Mouse (Mus musculus): ENCODE data around the gene Unc93b1. TPM values are rescaled to one million over a fixed set of nuclear protein-coding genes. Genes with fewer than 3 reads are reported as not detected.

Gene Unc93b1
- polyA plus RNA-seq, 1 experiment = 93.7 TPM

- no peak for DNase-seq (ENCODE audit: low read depth)
These were observed 48.7 kb downstream of the Unc93b1 start for GRCm38 (mm10) chr19:3983527-3984200.

- DNase-seq (ENCODE audit: low read depth) = no peak
These were observed 50.3 kb downstream of the Unc93b1 start for GRCm38 (mm10) chr19:3985261-3985681.

- DNase-seq (ENCODE audit: low read depth) = no peak
These were observed 51.3 kb downstream of the Unc93b1 start, which contains the start of gene Acy3 for GRCm38 (mm10) chr19:3986334-3986733. Acy3 (plus strand) TSS chr19:3986570.

- no peak for DNase-seq (ENCODE audit: low read depth)
These were observed 53.1 kb downstream of the Unc93b1 start for GRCm38 (mm10) chr19:3988066-3988465.

- no peak for DNase-seq (ENCODE audit: low read depth)
These were observed 53.8 kb downstream of the Unc93b1 start for GRCm38 (mm10) chr19:3988750-3989149.

GRCm38 (mm10) chr19:3990804-3991203 is 55.8 kb downstream of the Unc93b1 start:
- no peak for DNase-seq (ENCODE audit: low read depth)

GRCm38 (mm10) chr19:3991562-3991961 is 56.6 kb downstream of the Unc93b1 start:
- DNase-seq (ENCODE audit: low read depth) = no peak

GRCm38 (mm10) chr19:3991966-3992365 is 57.0 kb downstream of the Unc93b1 start:
- DNase-seq (ENCODE audit: low read depth) = no peak

GRCm38 (mm10) chr19:3992416-3992815 is 57.4 kb downstream of the Unc93b1 start, which contains the start of gene Tbx10:
Tbx10 (plus strand) TSS chr19:3992752.
- DNase-seq (ENCODE audit: low read depth) = no peak

- DNase-seq (ENCODE audit: low read depth) = no peak
These were observed 59.9 kb downstream of the Unc93b1 start for GRCm38 (mm10) chr19:3994932-3995331.

GRCm38 (mm10) chr19:3995505-3995904 is 60.5 kb downstream of the Unc93b1 start:
- DNase-seq (ENCODE audit: low read depth) = no peak

- DNase-seq (ENCODE audit: low read depth) = no peak
These were observed 61.1 kb downstream of the Unc93b1 start for GRCm38 (mm10) chr19:3996106-3996505.

GRCm38 (mm10) chr19:3996747-3997146 is 61.8 kb downstream of the Unc93b1 start:
- no peak for DNase-seq (ENCODE audit: low read depth)

- DNase-seq (ENCODE audit: low read depth) = no peak
These were observed 62.2 kb downstream of the Unc93b1 start for GRCm38 (mm10) chr19:3997231-3997630.

GRCm38 (mm10) chr19:3998335-3998734 is 63.3 kb downstream of the Unc93b1 start:
- DNase-seq (ENCODE audit: low read depth) = no peak

Other genes starting within 250 kb of the Unc93b1 start
- 44.1 and 65.8 TPM in 2 replicates for gene Lrp5, start 248.6 kb upstream of the Unc93b1 start, polyA plus RNA-seq (2012; rRNA removed)
- gene 1810055G02Rik, start 226.9 kb upstream of the Unc93b1 start, polyA plus RNA-seq (2012; rRNA removed) = 48.9 and 69.4 TPM in 2 replicates
- 14.9 and 21.8 TPM in 2 replicates for gene Kmt5b, start 167.8 kb upstream of the Unc93b1 start, polyA plus RNA-seq (2012; rRNA removed)
- 53.3 and 55.9 TPM in 2 replicates for gene Chka, start 83.4 kb upstream of the Unc93b1 start, polyA plus RNA-seq (2012; rRNA removed)
- gene Tcirg1, start 28.1 kb upstream of the Unc93b1 start, polyA plus RNA-seq (2012; rRNA removed) = 61.0 and 75.4 TPM in 2 replicates
- gene Ndufs8, start 22.4 kb upstream of the Unc93b1 start, polyA plus RNA-seq (2012; rRNA removed) = 225 and 260 TPM in 2 replicates
- gene Aldh3b1, start 5.4 kb upstream of the Unc93b1 start, polyA plus RNA-seq (2012; rRNA removed) = 9.2 and 12.7 TPM in 2 replicates
- gene Aldh3b3, start 23.5 kb downstream of the Unc93b1 start, polyA plus RNA-seq (2012; rRNA removed) = 0.51 and 0.86 TPM in 2 replicates
- gene Aldh3b2, start 37.1 kb downstream of the Unc93b1 start, polyA plus RNA-seq (2012; rRNA removed) = 20.1 and 30.9 TPM in 2 replicates
- gene Acy3, start 51.4 kb downstream of the Unc93b1 start, polyA plus RNA-seq (2012; rRNA removed) = 45.4 and 50.9 TPM in 2 replicates
- not detected in 2 replicates for gene Tbx10, start 57.6 kb downstream of the Unc93b1 start, polyA plus RNA-seq (2012; rRNA removed)
- gene Nudt8, start 65.4 kb downstream of the Unc93b1 start, polyA plus RNA-seq (2012; rRNA removed) = 10.2 and 19.7 TPM in 2 replicates
- gene Gm49405, start 65.4 kb downstream of the Unc93b1 start, polyA plus RNA-seq (2012; rRNA removed) = 1.3 and 1.4 TPM in 2 replicates
- 5.5 and 6.1 TPM in 2 replicates for gene Doc2g, start 68.1 kb downstream of the Unc93b1 start, polyA plus RNA-seq (2012; rRNA removed)
- 152 and 165 TPM in 2 replicates for gene Ndufv1, start 77.6 kb downstream of the Unc93b1 start, polyA plus RNA-seq (2012; rRNA removed)
- 787 and 813 TPM in 2 replicates for gene Gstp1, start 102.8 kb downstream of the Unc93b1 start, polyA plus RNA-seq (2012; rRNA removed)
- 14.7 and 39.9 TPM in 2 replicates for gene Gstp2, start 110.8 kb downstream of the Unc93b1 start, polyA plus RNA-seq (2012; rRNA removed)
- 0.93 and 3.0 TPM in 2 replicates for gene Gstp3, start 124.4 kb downstream of the Unc93b1 start, polyA plus RNA-seq (2012; rRNA removed)
- not detected in 2 replicates for gene Cabp2, start 146.4 kb downstream of the Unc93b1 start, polyA plus RNA-seq (2012; rRNA removed)
- gene Cdk2ap2, start 162.0 kb downstream of the Unc93b1 start, polyA plus RNA-seq (2012; rRNA removed) = 162 and 208 TPM in 2 replicates
- gene Pitpnm1, start 164.8 kb downstream of the Unc93b1 start, polyA plus RNA-seq (2012; rRNA removed) = 68.4 and 81.9 TPM in 2 replicates
- gene Aip, start 190.7 kb downstream of the Unc93b1 start, polyA plus RNA-seq (2012; rRNA removed) = 99.1 and 121 TPM in 2 replicates
- gene Gpr152, start 204.6 kb downstream of the Unc93b1 start, polyA plus RNA-seq (2012; rRNA removed) = 0.20 and 0.39 TPM in 2 replicates
- 0.15 and 0.28 TPM in 2 replicates for gene Cabp4, start 208.8 kb downstream of the Unc93b1 start, polyA plus RNA-seq (2012; rRNA removed)
- gene Coro1b, start 213.4 kb downstream of the Unc93b1 start, polyA plus RNA-seq (2012; rRNA removed) = 251 and 287 TPM in 2 replicates
- 5.8 and 5.9 TPM in 2 replicates for gene Ptprcap, start 218.4 kb downstream of the Unc93b1 start, polyA plus RNA-seq (2012; rRNA removed)
- 31.1 and 32.0 TPM in 2 replicates for gene Rps6kb2, start 228.2 kb downstream of the Unc93b1 start, polyA plus RNA-seq (2012; rRNA removed)
- gene Carns1, start 240.3 kb downstream of the Unc93b1 start, polyA plus RNA-seq (2012; rRNA removed) = 8.4 and 10.0 TPM in 2 replicates